Mouse (Mus musculus): ENCODE measurements around the gene Abcg2. TPM values are rescaled to one million over a fixed set of nuclear protein-coding genes. Genes with fewer than 3 reads are reported as not detected.

Gene Abcg2
- polyA plus RNA-seq, 1 experiment from 2014 or later: 57.3 TPM

DNA sequence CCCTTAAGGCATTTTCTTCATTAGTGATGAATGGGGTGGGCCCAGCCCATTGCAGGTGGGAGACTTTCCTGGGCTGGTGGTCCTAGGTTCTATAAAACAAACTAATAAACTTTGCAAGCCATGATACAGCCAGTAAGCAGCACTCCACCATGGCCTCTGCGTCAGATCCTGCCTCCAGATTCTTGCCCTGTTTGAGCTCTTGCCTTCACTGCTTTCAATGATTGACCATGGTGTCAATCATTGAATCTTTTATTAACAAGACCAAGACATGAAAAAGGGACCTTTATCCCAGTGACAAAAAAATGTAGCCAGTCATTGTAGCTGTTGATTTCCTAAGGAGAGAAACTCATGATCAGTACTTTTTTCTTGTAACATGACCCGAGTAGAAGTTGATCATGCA lies 55.1 kb downstream of the Abcg2 start:
- H3K4me3 ChIP-seq: no peak overlapping the region
- ATAC-seq (ENCODE audit: extremely low read depth, insufficient number of reproducible peaks, low FRiP score, low TSS enrichment): no peak
- 78% methylated on average over 2 of the region's 2 CpGs for WGBS
- no peak overlapping the region for H3K4me2 ChIP-seq
- no peaks in the 10 kb centered on the region for H3K36me3 ChIP-seq
- no peak overlapping the region for H3K9ac ChIP-seq
- no peaks in the 10 kb centered on the region for H3K27me3 ChIP-seq (replicated peaks)
- H3K27ac ChIP-seq (replicated peaks): no peak overlapping the region
- no peaks in the 10 kb centered on the region for H3K9me3 ChIP-seq
- H3K4me1 ChIP-seq: peaks cover 28% of the 10 kb centered on the region

DNA sequence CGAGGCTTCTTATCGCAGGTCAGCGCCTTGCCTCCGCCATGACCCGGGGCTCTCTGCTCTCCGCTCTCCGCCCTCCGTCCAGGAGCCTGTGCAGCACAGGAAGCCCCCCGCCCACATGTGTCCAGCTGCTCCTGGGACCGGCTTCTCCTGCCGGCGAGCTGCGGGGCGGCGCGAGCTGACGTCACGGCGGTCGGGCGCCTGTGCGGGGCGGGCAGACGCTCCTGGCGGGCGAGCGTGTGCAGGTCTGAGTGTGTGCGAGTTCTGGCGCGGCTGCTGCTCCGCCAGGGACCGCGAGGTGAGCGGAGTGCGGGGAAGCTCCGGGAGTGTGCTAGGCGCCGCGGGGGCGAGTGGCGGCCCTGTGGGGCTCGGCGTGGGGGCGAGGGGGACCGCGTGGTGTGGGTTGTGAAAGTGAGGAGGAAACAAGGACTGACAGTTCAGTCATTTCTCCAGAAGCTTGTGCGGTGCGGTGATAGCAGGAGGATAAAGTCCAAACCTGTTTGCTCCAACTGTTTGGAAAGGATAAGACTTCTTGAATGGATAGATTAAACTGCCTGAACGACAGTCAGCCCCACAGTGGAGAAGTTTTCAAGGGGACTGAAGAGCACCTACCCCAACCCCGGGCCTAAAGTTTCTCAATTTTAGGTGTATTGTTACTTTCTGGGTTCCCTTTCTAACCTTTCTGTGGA lies 56.2 kb downstream of the Abcg2 start:
- Histone ChIP-seq H3K9me3 (no peaks in the 10 kb centered on the region), H3K9ac (peak overlapping the region; percentile 84), H3K4me3 (peak overlapping the region; percentile 67), H3K27me3 (replicated peaks) (no peaks in the 10 kb centered on the region), H3K4me1 (peaks cover 35% of the 10 kb centered on the region), H3K4me2 (peak overlapping the region; percentile 76), H3K27ac (replicated peaks) (peak overlapping the region; percentile 75), H3K36me3 (no peaks in the 10 kb centered on the region)
- WGBS: under 1% methylated on average over 50 of the region's 50 CpGs
- ATAC-seq (ENCODE audit: extremely low read depth, insufficient number of reproducible peaks, low FRiP score, low TSS enrichment): peak; percentile 87

DNA sequence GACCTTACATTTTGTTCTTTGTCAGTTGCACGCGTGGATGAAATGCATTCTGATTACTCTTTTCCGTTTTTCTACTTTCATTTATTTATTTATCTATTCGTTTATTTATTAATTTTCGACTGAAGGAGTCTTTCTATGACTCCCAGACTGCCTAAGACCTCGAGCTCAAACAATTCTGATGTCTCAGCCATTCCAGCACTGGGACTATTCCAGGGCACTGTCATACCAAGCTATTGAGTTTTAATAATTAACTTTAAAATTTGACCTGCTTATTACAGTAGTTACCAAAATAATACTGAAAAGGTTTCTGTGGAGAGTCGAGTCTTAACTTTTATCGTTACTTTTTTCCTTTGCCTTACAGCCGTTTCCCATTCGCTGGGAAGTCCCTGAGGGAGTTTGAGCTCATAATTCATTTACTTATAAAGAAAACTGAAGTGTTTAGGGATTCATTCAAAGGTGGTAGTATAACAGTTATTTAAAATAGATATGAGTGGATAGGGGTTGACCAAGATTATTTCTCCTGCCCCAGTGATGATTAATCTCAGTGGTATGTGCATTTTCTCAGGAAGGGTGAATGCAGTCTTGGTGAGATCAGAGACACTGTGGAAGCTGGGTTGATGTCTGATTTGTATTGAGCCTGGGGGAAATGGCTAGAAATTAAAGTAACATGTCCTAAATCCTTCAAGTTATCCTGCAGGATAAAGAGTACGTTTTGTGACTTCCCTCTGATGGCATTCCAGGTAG lies 56.9 kb downstream of the Abcg2 start:
- Histone ChIP-seq H3K27me3 (replicated peaks) (no peaks in the 10 kb centered on the region), H3K4me1 (peaks cover 38% of the 10 kb centered on the region), H3K9me3 (no peaks in the 10 kb centered on the region), H3K4me3 (peak overlapping the region; percentile 67), H3K9ac (peak overlapping the region; percentile 84), H3K27ac (replicated peaks) (peak overlapping the region; percentile 75; the same call in 1 of the 2 replicates), H3K36me3 (no peaks in the 10 kb centered on the region), H3K4me2 (peak overlapping the region; percentile 76)
- ATAC-seq (ENCODE audit: extremely low read depth, insufficient number of reproducible peaks, low FRiP score, low TSS enrichment): no peak
- WGBS: 32% methylated on average over 11 of the region's 11 CpGs

DNA sequence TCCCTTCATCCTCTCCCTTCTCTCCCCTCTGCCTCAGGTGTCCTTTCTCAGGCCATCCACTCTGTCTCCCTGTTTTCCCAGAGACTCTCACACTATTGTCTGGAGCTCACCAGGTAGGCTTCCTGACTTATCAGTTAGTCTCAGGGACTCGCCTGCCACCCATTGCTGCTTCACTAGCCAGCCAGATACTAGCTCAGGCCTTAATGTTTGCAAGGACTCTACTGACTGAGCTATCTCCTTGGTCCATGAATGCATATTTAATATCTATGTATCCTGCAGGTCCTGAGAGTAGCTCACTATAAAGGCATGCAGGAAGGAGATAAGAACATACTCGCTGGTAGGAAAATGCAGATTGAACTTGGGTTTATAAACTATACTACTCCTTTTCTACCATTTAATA lies 57.9 kb downstream of the Abcg2 start:
- Histone ChIP-seq H3K9me3 (no peaks in the 10 kb centered on the region), H3K27me3 (replicated peaks) (no peaks in the 10 kb centered on the region), H3K36me3 (no peaks in the 10 kb centered on the region), H3K27ac (replicated peaks) (no peak overlapping the region; the same call in 1 of the 2 replicates), H3K4me1 (peaks cover 38% of the 10 kb centered on the region), H3K9ac (0 out of 2 replicates have a peak overlapping the region, but pooled peaks have one; percentile 30), H3K4me3 (peak overlapping the region; percentile 67), H3K4me2 (peak overlapping the region; percentile 76)
- WGBS: 27% methylated on average over 2 of the region's 2 CpGs
- ATAC-seq (ENCODE audit: extremely low read depth, insufficient number of reproducible peaks, low FRiP score, low TSS enrichment): no peak

DNA sequence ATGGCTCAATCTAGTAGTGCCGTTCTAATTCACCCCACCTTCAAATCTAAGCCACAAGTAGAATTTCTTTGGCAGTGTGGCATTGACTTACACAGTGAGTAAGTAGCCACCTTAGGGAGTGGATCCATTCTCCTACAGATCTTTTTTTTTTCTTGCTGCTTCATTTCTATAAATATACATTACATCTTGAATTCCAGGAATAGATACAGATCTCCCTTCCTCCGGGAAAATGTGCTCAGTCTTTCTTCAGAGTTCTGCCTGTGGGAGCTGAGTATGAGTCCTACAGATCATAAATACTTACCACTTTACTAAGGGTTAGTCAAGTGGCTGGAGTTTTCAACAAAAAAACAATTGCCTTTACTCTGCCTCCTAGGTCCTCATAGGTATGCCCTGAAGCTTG lies 60.3 kb downstream of the Abcg2 start:
- WGBS: 43% methylated on average over 2 of the region's 2 CpGs

DNA sequence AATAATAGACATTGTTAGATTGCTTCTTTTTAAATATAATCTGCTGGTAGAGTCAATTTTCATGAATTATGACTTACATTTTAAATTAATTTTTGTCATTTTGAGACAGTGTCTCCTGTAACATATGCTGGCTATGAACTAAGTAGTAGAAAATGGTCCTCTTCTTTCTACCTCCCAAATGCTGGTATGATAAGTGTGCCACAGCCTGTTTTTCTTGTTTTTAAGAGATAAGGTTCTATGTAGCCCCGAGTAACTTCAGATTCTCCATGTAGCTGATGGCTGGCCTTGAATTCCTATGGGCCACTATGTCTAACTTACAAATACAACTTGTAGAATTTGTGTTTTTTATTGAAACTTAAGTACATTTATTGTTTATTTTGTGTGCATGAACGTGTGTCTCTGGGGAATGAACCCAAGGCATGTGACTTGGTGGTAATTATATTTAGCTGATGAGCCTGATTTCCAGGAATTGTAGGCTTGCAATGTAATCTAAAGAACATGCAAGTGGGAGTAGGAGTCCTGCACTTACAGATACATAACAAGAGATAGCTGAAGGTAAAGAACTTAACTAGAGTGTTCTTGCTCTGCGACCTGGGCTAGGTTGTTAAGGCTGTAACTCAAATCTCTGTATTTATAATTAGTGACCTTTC lies 63.9 kb downstream of the Abcg2 start:
- H3K36me3 ChIP-seq: 0 out of 2 replicates have a peak, but pooled peaks cover 3% of the 10 kb centered on the region
- H3K27ac ChIP-seq (replicated peaks): no peak overlapping the region
- no peak overlapping the region for H3K4me3 ChIP-seq
- 20% methylated on average over 3 of the region's 3 CpGs for WGBS
- H3K27me3 ChIP-seq (replicated peaks): no peaks in the 10 kb centered on the region
- no peaks in the 10 kb centered on the region for H3K9me3 ChIP-seq
- H3K4me2 ChIP-seq: peak overlapping the region; percentile 16; the same call in 1 of the 2 replicates
- H3K9ac ChIP-seq: no peak overlapping the region
- H3K4me1 ChIP-seq: peaks cover 33% of the 10 kb centered on the region
- no peak for ATAC-seq (ENCODE audit: extremely low read depth, insufficient number of reproducible peaks, low FRiP score, low TSS enrichment)

More for the DNA sequence above, 60.3 kb downstream of the Abcg2 start:
- Histone ChIP-seq H3K27ac (replicated peaks) (no peak overlapping the region), H3K27me3 (replicated peaks) (no peaks in the 10 kb centered on the region), H3K9ac (no peak overlapping the region), H3K36me3 (no peaks in the 10 kb centered on the region), H3K4me2 (no peak overlapping the region), H3K9me3 (no peaks in the 10 kb centered on the region), H3K4me3 (no peak overlapping the region), H3K4me1 (peaks cover 48% of the 10 kb centered on the region)
- ATAC-seq (ENCODE audit: extremely low read depth, insufficient number of reproducible peaks, low FRiP score, low TSS enrichment): no peak

DNA sequence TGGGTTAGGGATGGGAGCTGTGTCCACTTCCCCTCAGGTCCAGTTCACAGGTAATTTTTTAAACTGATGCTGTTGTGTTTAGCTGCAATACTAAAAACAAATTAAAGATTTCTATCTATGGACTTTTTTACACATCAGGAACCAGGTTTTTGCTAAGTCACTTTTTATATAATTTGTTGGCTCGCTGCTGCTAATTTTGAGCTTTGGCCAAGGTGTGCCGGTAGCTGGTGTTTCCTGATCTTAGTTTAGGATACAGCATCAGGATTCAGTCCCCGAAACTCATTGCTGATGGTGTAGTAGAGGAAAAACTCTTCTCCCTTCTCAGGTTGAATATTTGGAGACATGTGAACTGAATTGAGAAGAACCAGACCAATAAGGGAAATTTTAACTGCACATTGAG lies 65.8 kb downstream of the Abcg2 start:
- Histone ChIP-seq H3K36me3 (0 out of 2 replicates have a peak, but pooled peaks cover 3% of the 10 kb centered on the region), H3K27ac (replicated peaks) (no peak overlapping the region), H3K9ac (no peak overlapping the region), H3K27me3 (replicated peaks) (no peaks in the 10 kb centered on the region), H3K9me3 (no peaks in the 10 kb centered on the region), H3K4me2 (no peak overlapping the region), H3K4me1 (peaks cover 22% of the 10 kb centered on the region), H3K4me3 (no peak overlapping the region)
- ATAC-seq (ENCODE audit: extremely low read depth, insufficient number of reproducible peaks, low FRiP score, low TSS enrichment): no peak
- WGBS: 88% methylated on average over 3 of the region's 3 CpGs

DNA sequence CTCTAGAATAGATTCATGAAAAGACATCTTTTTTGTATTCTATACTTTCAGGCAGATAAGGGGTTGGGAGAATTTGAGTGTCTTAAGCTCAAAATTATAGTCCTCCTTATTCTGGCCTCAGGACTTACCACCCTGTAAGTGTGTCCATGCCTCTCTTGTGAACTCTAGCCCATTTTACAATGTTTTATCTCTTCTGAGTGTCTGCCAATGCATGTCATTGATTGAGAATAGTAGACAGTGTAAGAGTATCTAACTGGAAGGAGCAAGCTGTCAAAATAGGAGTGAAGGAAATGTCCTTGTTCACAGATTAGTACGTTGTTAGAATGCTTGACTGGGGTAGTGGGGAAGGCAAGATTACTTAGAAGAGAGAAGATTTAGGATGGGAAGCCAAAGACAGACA lies 66.7 kb downstream of the Abcg2 start:
- 41% methylated on average over 1 of the region's 1 CpGs for WGBS

DNA sequence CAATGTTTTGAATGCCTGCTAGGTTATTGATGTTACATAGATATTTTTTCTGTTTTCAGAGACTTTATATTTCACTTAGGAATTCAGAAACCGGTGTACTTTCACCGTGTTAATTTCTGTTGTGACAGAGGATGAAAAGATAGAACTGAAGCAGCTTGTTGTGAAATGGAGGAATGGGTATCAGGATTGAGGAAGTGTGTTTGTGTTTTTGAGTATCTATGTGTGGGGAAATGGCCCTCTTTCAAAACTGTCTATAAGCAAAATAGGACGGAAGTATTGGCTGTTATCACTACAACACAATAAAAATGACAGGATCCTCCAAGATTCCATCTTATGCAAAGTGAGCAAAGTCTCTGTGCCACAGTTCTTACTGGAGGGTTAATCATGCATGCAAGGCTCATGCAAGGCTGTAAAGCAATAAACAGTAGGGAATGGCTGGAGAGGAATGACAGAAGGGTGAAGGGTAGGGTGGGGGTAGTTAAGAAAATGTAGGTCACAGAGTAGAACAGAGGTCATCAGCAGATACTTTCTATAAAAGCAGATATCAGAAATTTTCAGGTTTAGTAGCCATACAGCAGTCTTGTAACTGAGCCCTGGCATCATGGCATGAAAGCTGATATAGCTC lies 76.7 kb downstream of the Abcg2 start:
- no peaks in the 10 kb centered on the region for H3K4me1 ChIP-seq
- H3K27me3 ChIP-seq (replicated peaks): no peaks in the 10 kb centered on the region
- H3K4me2 ChIP-seq: no peak overlapping the region
- ATAC-seq (ENCODE audit: extremely low read depth, insufficient number of reproducible peaks, low FRiP score, low TSS enrichment): no peak
- H3K4me3 ChIP-seq: no peak overlapping the region
- no peak overlapping the region for H3K27ac ChIP-seq (replicated peaks)
- WGBS: 90% methylated on average over 3 of the region's 3 CpGs
- H3K9ac ChIP-seq: no peak overlapping the region
- H3K36me3 ChIP-seq: peaks cover 27% of the 10 kb centered on the region
- H3K9me3 ChIP-seq: no peaks in the 10 kb centered on the region

More for the DNA sequence above, 66.7 kb downstream of the Abcg2 start:
- no peak overlapping the region for H3K9ac ChIP-seq
- no peaks in the 10 kb centered on the region for H3K27me3 ChIP-seq (replicated peaks)
- no peaks in the 10 kb centered on the region for H3K9me3 ChIP-seq
- H3K4me2 ChIP-seq: no peak overlapping the region
- peaks cover 17% of the 10 kb centered on the region for H3K4me1 ChIP-seq
- H3K4me3 ChIP-seq: no peak overlapping the region
- H3K36me3 ChIP-seq: 0 out of 2 replicates have a peak, but pooled peaks cover 3% of the 10 kb centered on the region
- no peak overlapping the region for H3K27ac ChIP-seq (replicated peaks)
- no peak for ATAC-seq (ENCODE audit: extremely low read depth, insufficient number of reproducible peaks, low FRiP score, low TSS enrichment)

DNA sequence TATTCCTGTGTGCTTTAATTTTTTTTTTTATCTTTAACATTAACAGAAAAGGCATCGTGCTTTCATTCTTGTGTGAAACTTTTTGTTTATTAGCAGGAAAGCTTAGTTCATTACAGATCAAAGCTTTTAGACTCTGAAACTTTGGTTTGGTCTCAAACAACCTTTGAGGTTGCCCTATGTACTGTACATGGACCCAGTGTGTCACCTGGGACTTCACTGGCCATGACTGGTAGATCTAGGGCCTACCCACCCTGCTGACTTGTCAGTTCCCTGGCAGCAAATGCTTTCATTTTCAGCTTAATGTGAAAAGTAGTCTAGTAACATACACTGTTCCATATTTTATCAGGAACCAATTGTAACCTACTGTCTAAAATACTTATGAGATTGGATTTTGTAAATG lies 93.5 kb downstream of the Abcg2 start:
- Histone ChIP-seq H3K4me2 (no peak overlapping the region), H3K4me3 (no peak overlapping the region), H3K27me3 (replicated peaks) (no peaks in the 10 kb centered on the region), H3K4me1 (no peaks in the 10 kb centered on the region), H3K9me3 (no peaks in the 10 kb centered on the region), H3K27ac (replicated peaks) (no peak overlapping the region), H3K36me3 (peaks cover 49% of the 10 kb centered on the region), H3K9ac (no peak overlapping the region)
- WGBS: 91% methylated on average over 1 of the region's 1 CpGs
- ATAC-seq (ENCODE audit: extremely low read depth, insufficient number of reproducible peaks, low FRiP score, low TSS enrichment): no peak

DNA sequence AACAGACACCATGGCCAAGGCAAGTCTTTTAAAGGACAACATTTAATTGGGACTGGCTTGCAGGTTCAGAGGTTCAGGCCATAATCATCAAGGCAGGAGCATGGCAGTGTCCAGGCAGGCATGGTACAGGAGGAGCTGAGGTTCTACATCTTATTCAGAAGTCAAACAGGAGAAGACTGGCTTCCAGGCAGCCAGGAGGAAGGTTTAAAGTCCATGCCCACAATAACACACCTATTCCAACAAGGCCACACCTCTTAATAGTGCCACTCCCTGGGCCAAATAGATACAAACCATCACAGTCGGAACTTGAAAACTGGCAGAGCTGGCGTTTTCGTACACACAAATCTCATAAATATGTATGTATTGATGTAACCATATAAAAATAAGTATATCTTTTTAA lies 94.2 kb downstream of the Abcg2 start:
- no peaks in the 10 kb centered on the region for H3K9me3 ChIP-seq
- no peak overlapping the region for H3K27ac ChIP-seq (replicated peaks)
- H3K4me2 ChIP-seq: no peak overlapping the region
- no peak overlapping the region for H3K4me3 ChIP-seq
- H3K36me3 ChIP-seq: peaks cover 52% of the 10 kb centered on the region
- H3K27me3 ChIP-seq (replicated peaks): no peaks in the 10 kb centered on the region
- 95% methylated on average over 3 of the region's 3 CpGs for WGBS
- H3K4me1 ChIP-seq: no peaks in the 10 kb centered on the region
- no peak for ATAC-seq (ENCODE audit: extremely low read depth, insufficient number of reproducible peaks, low FRiP score, low TSS enrichment)
- H3K9ac ChIP-seq: no peak overlapping the region

Measured in heart, embryonic 13.5 days (tissue).